Mouse (Mus musculus) kidney, adult 9 months (tissue): Measurements from ENCODE around the gene Nkd1.

Experiments
- DNase-seq: peaks from one replicate; pipeline ENCODE4 v3.0.0; 2022

The Nkd1 gene

GRCm38 (mm10) chr8:88624276-88624675, 103.1 kb downstream of the Nkd1 start:
- no peak for DNase-seq

- DNase-seq, result no peak
Observed at GRCm38 (mm10) chr8:88626433-88626832, 105.3 kb downstream of the Nkd1 start.

GRCm38 (mm10) chr8:88626940-88627264, 105.7 kb downstream of the Nkd1 start:
- DNase-seq, result no peak

GRCm38 (mm10) chr8:88627265-88627991, 106.3 kb downstream of the Nkd1 start:
- peak; percentile 69 for DNase-seq

GRCm38 (mm10) chr8:88628001-88628774, 107.0 kb downstream of the Nkd1 start:
- no peak for DNase-seq

GRCm38 (mm10) chr8:88630225-88630624, 109.1 kb downstream of the Nkd1 start:
- peak; percentile 51 for DNase-seq

- peak; percentile 79 for DNase-seq
Observed at GRCm38 (mm10) chr8:88631081-88631480, 109.9 kb downstream of the Nkd1 start.

GRCm38 (mm10) chr8:88633343-88633765, 112.2 kb downstream of the Nkd1 start:
- DNase-seq, result peak; percentile 62

- no peak for DNase-seq
Observed at GRCm38 (mm10) chr8:88635474-88636397, 114.6 kb downstream of the Nkd1 start, which contains the start of gene Snx20. Gene Snx20 (minus strand): TSS chr8:88636128.

GRCm38 (mm10) chr8:88637092-88638000, 116.2 kb downstream of the Nkd1 start:
- DNase-seq, result no peak

GRCm38 (mm10) chr8:88638908-88639307, 117.8 kb downstream of the Nkd1 start:
- DNase-seq, result no peak

- DNase-seq, result peak; percentile 85
Observed at GRCm38 (mm10) chr8:88642734-88643564, 121.8 kb downstream of the Nkd1 start.
